Mouse (Mus musculus) cerebellum, adult 11-12 months (tissue): ENCODE data around the gene Celf2.
"Not testable (repeated sequence)": the region's sequence is repeated elsewhere in the genome, so short reads cannot be mapped to it uniquely, and the experiment has no call there.

Experiments used
- DNase-seq: peaks from one replicate; pipeline ENCODE4 v3.0.0; 2022

Gene Celf2

DNA sequence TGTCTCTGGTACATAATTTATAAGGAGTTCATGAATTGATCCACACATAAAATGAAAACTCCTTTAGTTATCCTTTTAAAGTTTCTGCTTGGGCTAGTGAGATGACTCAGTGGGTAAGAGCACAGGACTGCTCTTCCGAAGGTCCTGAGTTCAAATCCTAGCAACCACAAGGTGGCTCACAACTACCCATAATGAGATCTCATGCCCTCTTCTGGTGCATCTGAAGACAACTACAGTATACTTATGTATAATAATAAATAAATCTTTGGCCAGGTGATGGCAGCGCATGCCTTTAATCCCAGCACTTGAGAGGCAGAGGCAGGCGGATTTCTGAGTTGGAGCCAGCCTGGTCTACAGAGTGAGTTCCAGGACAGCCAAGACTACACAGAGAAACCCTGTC, 934.0 kb downstream of the Celf2 start:
- DNase-seq: not testable (repeated sequence)

DNA sequence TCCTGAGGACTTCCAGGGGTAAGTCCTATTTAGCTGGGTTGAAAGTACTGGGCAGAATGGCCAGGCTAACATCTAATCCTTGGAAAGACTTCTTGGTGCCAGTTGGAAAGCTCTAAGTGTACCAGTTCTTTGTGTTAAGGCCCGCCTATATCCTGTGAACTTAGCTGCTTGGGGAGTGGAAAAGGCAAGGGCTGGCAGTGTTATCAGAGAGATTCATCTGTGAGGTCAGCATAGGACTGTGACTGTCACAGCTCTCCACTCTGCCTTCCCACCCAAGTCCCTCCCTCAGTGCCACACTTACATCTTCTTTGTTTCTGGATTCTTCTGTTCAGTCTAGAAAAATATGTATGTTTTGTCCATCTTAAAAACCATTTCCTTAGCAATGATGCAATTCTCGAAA, 935.7 kb downstream of the Celf2 start:
- DNase-seq: no peak

DNA sequence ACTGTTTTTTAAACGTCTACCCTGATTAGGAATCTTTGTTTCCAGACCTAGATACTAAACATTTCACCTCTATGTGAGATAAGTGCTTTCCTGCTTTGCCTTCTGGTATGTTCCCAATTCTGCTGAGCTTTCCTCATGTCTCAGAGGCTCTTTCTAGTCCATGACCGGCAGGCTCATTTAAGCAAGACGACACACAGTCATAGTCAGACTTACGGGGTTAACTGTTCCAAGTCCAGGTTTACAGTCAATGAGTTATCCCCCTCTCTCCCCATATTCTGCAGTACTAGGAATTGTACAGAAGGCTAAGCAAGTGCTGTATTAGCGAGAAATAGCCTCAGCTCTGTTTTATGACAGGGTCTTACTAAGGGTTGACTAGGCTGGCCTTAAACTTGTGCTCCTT, 936.4 kb downstream of the Celf2 start:
- DNase-seq: no peak

DNA sequence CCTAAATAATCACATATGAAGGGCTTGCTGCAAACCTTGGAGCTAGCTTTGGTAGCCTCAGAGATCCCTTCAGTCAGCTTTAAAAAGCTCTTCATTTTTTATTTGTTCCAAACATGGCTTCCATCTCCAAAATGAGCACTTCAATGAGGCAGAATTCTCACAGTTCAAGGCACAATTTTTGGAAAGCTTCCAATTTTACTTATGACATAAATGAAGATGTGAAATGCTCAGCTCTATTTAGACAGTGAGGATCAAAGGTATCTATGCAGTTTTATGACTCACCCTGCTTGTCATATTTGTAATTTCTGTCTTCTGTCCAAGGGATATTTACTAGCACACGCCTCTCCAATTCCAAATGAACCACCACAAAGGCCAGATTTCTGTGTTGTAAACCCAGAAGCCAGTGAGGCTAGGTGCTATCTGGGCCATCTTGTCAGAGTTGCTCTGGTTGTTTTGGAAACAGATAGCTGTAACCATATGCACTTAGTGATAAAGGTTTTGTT, 940.3 kb downstream of the Celf2 start:
- DNase-seq: no peak

DNA sequence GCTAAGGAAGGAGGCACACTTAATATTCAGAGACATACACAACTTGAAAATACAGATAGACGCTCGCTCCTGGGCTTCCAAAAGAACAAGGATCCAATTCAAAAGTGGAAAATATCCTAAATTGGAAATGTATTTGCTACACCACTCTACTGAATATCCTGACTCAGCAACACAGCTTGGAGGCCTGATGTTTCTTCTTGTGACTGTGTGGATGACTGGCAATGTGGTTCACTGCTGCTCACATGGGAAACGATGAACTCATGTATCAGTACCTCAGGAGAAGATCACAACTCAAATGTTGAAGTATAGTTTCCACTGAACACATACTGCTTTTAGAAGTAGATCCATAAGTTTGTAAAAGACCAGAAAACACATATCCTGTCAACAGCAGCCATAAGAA, 944.2 kb downstream of the Celf2 start:
- DNase-seq: no peak

DNA sequence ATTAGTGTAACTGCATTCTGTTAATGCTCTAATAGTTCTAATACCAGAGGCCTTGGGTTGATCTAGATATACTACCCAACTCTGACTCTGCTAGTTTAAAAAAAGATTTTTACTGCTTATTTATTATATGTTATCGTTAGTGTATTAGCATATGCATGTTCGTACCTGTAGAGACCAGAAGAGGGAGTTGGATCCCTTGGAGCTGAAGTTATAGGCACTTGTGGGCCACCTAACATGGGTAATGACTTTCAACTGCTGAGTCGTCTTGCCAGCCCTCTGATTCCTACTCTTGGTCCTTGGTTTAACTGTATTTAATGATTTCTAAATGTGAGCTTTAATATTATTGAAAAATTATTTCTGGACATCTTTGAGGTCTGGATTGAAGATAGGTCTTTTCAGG, 948.0 kb downstream of the Celf2 start:
- no peak for DNase-seq

DNA sequence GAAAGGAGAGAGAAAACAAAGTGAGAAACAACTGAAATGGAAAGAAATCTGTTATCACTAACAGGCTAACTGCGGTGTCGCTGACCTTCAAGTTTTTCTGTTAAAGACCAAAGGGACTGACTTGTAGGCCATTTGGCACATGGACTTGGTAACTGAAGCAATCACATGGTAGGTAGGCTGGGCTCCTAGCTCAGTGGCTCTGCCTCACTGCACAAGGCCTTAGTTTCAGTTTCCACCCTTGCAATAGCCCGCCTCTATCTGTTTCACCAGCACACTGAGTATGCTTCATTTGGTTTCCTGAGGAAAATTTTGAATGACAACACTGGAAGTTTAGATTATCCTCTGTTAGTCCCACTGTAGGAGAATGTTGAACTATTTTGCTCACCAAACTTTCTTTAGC, 948.6 kb downstream of the Celf2 start:
- no peak for DNase-seq

DNA sequence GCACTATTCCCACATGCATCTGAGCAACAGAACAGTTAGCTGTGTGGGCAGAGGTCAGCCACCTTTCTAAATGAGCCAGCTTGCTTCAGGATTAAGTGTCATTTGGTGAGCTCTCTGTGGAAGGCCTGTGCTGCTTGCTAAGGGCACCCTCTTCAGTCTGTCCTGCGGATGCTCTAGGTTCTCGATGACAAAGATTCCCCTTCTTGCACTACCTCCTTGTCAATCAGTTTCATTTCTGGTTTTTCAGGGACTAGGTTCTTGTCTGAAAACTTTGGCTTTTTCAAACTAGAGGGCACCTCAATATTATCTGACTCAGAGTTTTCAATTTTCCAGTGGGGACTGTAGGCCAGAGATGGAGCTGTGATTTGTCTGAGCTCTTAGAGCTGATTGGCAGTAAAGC, 949.8 kb downstream of the Celf2 start:
- no peak for DNase-seq

DNA sequence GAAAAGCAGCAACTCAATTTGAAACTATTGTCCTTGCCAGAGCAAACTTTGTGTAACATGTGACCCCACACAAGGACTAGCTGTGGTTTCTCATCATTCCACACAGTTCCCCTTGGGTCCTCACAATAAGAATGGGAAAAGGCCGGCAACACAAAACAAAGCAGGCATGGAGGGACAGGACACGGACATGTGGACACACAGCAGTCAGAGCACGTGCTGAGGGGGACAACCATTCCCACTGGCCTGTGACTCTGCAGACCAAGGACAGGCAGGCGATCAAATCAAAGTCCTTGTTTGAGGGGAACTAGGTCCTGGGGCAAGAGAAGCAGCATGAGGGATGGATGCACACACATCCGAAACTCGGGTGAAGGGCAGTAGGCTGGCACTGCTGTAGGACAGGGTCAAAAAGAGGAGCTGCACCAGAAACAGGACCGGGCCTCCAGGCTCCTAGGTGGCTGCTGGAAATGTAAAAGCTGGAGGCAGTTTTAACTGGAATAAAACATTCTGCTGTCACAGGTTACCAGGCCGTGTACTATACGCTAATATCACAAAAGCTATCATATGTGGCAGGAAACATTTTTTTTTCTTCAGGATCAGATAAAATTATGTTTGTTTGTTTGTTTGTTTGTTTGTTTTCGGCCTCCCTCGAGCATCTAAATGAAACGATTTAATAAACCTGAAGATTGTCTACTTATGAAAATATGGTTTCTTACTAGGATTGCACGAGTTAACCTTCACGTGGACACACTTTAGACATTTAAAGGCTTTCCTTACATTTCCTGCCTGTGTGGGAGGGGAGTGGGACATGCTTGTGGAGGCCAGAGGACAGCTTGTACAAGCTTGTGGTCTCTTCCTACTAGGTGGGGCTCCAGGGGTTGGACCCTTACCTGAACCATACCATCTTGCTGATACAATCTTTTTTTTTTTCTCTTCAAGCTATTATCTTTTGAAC, 950.8 kb downstream of the Celf2 start:
- no peak for DNase-seq

DNA sequence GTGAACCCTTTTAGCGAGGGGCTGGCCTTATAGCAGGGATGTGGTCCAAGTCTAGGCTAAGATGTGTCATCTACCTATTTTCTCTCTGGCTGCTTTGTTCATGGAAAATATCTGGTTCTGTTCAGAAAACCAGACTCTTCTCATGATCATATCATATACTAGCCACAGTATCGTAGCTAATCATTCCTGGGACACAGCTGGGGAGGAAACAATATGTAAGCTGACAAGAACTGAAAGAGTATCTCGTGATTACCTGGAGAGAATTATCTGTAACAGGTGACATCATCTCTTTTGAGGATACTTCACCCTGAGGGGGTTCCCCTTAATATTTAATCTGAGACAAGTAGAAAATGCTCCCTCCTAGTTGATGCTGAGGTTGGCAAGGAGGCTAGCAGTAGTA, 951.6 kb downstream of the Celf2 start:
- no peak for DNase-seq

DNA sequence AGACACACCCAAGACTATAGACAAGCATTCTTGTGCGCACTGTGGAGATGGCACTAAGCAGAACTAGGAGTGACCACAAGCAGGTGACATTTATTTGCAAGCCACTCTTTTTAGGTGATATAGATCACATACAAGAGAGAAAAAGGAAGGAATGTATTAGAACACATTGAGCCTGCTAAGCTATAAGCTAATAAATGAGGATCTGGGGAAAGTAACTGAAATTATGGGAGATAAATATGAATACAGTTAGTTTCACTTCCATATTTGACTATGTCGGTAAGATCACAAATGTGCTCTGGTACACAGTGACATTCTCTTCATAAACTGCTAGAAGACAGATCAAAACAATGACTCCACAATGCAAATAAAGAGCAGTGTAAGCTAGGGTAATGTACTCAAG, 952.5 kb downstream of the Celf2 start:
- DNase-seq: no peak

DNA sequence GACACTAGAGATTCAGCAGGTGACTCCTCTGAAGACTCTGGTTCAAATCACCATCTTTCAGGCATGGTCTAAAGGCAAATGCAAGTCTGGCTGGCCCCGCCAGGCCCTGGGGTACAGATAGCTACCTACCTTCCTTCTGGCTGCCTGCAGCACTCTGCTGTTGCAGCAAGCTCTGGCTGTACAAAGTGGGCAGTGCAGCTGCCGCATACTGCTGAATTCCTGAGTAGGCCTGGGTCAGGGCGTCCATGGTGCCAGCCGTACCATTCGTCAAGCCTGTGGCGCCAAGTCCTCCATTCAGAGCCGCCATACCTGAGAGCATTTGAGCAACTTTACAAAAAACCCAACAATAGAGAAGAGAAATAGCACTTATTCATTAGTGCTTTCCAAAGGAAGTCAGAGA, 955.7 kb downstream of the Celf2 start:
- DNase-seq: no peak

DNA sequence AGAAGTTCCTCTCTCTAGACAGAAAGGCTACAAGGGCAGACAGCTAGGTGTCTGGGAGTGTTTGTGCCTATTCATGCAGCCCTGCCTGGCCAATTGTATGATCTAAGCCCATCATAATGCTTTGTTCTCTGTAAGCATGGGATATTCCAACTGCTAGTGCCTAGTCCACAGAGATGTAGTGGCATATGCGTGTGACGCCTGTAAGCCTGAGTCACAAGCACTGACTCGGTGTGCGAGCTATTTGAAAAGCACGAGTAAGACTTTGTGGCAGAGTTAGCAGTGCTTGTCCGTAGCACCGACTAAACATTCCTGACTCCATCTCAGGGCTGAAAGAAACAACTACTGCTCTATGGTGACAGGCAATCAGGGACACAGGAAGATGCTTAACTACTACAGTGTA, 960.1 kb downstream of the Celf2 start:
- no peak for DNase-seq

DNA sequence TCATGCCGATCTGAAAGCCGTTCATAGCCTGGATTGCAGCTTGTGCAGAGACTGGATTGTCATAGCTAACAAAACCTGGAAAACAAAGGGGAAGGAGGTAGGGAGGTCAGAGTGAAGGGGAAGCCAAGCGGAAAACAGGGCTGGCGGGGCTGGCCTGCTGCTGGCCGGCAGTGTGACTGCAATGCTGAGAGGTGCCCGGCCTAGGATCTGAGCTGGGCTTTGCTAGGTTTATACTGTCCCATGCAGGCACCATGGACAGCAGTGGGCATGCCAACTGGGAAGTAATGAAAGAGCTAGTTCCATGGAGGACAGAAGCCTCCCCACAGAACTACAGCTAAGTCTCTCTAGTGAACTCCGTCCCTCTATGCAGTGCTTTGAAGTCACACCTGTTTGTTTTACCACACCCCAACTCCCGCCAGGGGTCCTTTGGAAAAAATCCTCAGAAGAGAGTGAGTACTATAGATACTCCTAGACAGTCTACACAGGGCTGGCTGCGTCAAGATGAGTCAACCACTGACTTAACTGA, 962.2 kb downstream of the Celf2 start:
- DNase-seq: peak; percentile 19

DNA sequence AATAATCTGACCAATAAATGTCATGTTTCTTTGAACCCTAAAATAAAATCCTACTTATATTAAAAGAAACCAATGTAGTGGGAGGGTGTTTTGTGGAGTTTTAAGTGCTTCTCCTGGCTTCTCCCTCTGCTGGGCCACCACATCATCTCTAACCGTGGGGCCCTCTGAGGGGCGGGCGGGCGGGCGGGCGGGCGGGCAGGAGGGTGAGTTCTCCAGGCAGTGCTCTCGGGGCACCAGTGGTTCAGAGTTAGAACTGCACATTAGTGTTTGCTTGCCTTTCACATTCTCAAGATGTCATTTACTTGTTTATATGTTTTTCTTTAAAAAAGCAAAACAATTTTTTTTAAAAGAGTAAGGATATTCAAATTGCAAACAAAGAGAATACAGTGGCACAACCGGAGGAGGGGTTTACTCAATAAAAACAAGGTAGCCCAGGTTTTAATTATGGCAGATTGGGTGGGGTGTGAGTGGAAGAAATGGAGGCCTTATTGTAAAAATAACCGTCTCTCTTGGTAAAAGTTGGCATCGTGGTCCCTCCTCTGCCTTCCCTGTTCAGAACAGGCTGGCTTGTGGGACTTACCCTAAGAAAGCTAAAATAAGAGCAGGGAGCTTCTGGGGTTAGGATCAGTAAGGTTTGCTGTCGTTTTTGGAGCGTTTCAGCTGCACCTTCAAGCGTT, 962.8 kb downstream of the Celf2 start:
- DNase-seq: no peak

DNA sequence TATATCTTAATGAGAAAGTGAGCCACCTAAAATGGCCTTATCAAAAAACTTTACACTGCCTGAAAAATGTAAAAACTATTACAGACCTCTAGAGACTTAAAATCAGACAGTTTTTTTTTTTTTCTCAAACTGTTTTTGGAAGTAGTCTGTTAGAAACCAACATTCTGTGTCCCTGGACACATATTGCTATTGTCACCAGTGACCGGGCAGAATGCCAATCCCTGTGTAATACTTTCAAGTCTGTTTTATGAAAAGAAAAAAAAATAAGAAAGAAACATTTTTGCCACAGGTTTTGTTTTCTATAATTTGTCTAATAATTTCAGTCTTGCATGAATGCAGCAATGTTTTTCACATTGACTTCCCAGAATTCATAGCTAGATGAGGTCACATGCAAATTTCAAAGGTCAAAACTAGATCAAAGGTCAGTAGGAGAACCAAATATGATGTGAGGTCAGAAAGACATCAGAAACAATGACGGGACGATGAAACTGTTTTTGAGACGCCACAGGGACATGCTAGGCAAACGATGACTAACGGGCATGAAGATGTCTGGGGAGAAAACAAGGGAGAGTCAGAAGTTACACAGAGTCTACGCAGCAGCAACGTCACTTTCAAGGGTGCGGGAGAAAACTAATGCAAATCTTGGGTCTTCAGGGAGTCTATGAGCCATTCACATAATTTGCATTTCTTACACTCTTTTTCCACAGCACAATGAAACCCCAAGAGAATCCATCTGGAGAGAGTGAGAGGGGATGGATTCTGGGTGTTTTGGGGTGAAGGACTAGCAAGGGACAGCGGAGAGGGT, 964.0 kb downstream of the Celf2 start:
- DNase-seq: no peak

DNA sequence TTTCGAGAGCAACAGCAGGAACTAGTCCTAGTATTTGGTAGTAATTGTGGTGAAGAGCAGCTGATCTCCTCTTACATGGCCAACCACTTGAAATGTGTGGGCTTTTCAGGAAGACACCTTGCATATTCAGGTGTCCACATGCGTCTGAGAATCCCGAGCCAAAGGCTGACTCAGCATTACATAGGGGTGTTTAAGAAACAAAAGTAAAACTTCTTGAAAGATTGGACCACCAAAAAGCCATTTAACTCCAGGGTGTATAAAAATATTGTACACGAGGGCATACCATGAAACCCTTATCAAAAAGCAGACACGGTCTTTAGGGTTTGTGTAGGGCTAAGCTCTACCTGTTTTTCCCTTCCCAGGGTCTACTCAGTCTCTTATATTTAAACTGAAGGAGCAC, 965.7 kb downstream of the Celf2 start:
- DNase-seq: no peak

DNA sequence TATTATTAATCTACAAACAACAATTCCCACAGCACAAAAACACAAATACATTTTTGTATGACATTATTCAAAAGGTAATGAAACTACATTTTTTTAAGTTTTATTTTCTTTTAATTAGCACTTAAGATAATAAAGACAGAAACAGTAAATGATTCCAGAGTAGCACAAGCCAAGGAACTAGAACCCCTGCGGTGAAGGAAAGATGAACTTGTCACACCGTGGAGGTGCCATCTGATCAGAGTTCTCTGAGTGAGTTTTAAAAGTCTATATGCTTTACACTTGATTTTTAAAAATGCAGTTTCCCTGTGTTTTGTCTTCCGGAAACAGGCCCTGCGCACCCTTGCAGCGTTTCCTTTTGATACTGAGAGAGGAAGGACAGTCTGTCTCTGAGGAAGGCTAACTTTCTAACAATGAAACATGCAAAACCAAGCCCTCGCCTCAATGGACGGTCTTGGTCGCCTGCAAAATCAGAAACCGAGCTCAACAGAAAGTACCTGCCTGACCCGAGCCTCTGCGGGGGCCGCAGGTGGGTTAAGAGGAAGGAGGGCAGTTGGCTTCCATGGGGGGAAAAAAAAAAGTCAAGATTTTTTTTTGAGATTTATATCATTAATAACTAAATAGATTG, 966.7 kb downstream of the Celf2 start:
- DNase-seq: no peak

DNA sequence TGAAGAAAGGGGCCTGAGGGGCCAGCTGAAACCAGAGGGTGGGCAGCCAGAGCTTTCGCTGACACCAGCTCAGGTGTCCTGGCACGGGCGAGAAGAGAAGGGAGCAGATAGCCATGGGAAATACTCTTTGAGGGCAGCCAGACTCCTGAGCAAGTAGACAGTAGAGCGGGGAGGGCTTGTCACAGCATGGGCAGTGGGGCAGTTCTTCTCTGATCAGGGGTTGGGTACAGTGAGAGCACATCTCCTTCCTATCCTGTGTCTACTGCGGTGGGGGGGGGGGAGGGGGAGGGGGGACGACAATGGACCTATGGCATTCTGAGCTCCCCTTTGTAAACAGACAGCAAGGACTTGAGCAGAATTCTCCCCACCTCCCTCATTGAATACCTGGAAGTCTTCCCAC, 968.5 kb downstream of the Celf2 start:
- no peak for DNase-seq

DNA sequence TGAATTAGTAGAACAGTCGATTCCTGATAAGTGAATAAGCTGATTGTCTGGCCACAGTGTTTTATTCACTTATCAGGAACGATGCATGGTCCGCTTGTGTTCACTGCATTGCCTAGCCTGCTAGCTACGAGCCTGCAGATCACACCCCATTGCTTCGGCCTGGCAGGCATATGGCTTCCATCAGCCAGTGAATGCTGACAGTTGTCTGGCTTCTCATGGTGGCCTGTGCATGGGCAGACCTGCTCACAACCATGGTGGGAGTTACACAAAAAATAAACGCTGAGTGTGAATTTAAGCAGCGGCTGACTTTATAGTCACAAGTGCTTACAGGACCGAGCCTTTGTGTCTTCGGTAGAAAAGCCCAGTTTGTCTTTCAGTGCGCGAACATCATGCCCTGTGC, 969.3 kb downstream of the Celf2 start:
- no peak for DNase-seq

DNA sequence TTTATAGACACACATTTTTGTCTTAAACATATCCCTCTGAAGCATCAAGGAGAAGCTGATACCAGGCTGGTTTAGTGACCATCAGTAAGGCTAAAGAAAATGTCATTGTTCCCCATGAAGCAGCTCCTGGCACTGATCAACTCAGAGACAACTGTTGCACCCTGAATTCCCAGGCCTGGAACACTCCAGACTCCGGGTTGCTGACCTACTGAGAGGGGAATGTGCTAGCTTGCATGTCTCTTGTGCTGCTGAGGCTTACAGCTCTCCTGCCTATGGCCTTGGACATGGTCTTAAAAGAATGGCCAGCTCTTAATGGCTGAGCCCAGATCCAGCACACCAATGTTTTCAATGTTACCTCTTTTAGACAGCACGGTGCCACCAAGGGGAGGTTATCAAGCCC, 970.9 kb downstream of the Celf2 start:
- no peak for DNase-seq

DNA sequence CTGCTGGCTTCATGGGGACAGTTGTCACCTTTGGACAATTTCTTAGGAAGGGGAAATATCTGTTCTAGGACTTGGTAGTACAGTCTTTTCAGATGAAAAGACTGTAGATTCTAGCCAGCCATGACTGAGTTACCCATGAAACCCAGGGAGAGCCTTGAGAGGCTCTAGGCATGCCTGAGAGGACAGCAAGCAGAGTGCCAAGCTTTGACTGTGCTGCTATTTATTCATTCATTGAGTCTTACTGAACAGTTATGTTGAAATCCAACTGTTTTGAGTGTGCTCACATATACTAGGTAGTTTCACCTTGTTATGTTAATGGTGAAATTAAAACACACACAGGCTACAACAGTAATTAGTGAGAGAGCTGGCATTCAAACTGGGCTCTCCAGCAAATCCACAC, 971.3 kb downstream of the Celf2 start:
- DNase-seq: no peak

DNA sequence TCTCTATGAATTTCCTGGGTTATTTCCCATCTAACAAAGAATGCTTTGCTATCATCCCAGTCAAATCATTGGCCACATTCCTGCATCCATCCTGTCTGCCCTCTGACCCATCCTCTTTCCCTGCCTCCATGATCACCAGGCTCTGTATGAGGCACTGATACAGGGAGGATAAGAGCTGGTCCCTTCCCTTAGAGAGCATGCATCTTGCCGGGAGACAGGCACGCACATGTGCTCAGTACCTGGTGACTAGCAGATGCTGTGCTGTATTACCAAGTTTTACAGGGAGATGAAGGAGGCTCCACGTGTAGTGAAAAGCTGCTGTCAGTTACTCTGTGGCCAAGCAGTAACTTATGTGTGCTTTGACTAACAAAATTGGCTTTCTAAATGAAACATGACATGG, 972.0 kb downstream of the Celf2 start:
- no peak for DNase-seq
